Mouse (Mus musculus) kidney, adult 2 months (tissue): Measurements from ENCODE around the gene Nsmf. TPM values are rescaled to one million over a fixed set of nuclear protein-coding genes. Genes with fewer than 3 reads are reported as not detected.

Experiments
- DNase-seq: peaks from one replicate; pipeline ENCODE4 v3.0.0; 2021
- H3K27ac ChIP-seq: fragments of 200-500 bp; 2 replicates; pipeline ENCODE4 v1.5.1; 2012; ENCODE audit warnings: low read depth, low read length, control low read depth, inconsistent platforms; ENCODE audit not compliant: insufficient read depth
- H3K27me3 ChIP-seq: fragments of 200-500 bp; replicated peaks from 2 replicates; pipeline ENCODE4 v1.6.1; 2012; ENCODE audit warnings: mild to moderate bottlenecking, moderate library complexity, low read length, inconsistent platforms; ENCODE audit not compliant: control insufficient read depth, insufficient read depth
- H3K36me3 ChIP-seq: fragments of 200-500 bp; 2 replicates; pipeline ENCODE4 v1.6.1; 2012; ENCODE audit warnings: mild to moderate bottlenecking, moderate library complexity, low read length, inconsistent platforms; ENCODE audit not compliant: control insufficient read depth, insufficient read depth
- H3K4me1 ChIP-seq: fragments of 200-500 bp; 2 replicates; pipeline ENCODE4 v1.6.1; 2011; ENCODE audit warnings: low read length; ENCODE audit not compliant: control insufficient read depth, insufficient read depth
- H3K4me3 ChIP-seq: fragments of 200-500 bp; 2 replicates; pipeline ENCODE4 v1.5.1; 2011; ENCODE audit warnings: mild to moderate bottlenecking, low read depth, low read length, control low read depth; ENCODE audit not compliant: insufficient read depth
- CTCF ChIP-seq: fragments of 200-500 bp; conservative IDR thresholded peaks from 2 replicates; pipeline ENCODE4 v1.5.1; 2011; ENCODE audit warnings: low read depth, mild to moderate bottlenecking, control low read depth, low read length, moderate library complexity, mixed read lengths; ENCODE audit not compliant: insufficient read depth, insufficient read length
- POLR2A ChIP-seq: fragments of 200-500 bp; IDR thresholded peaks from one replicate; pipeline ENCODE4 v1.6.1; 2011; ENCODE audit warnings: low read depth, low read length, control low read depth
- WGBS: fragments of 180-500 bp; shearing (Covaris S2); methylation state at CpG from one replicate; pipeline ENCODE4 v1.1.7; 2018; 5-methylcytosine and 5-hydroxymethylcytosine counted together
- polyA plus RNA-seq: library from polyadenylated mRNA; depleted of rRNA; stranded (reverse); fragments of >200 nt; gene quantifications from 2 replicates; pipeline ENCODE4 v1.2.3, GENCODE M21; 2012

Nsmf gene
- polyA plus RNA-seq, 1 experiment: 77.8 TPM

GRCm38 (mm10) chr2:25050921-25051320 is 3.2 kb upstream of the Nsmf start:
- H3K27ac ChIP-seq: no peak overlapping the region
- H3K4me3 ChIP-seq: no peak overlapping the region
- H3K27me3 ChIP-seq: no peaks in the 10 kb centered on the region
- DNase-seq: no peak
- H3K36me3 ChIP-seq: no peaks in the 10 kb centered on the region
- WGBS: 92% methylated on average over 7 of the region's 7 CpGs
- TF ChIP-seq POLR2A: no peak
- TF ChIP-seq CTCF: no peak
- 0 out of 2 replicates have a peak, but pooled peaks cover 4% of the 10 kb centered on the region for H3K4me1 ChIP-seq

- WGBS: 70% methylated on average over 8 of the region's 8 CpGs
- DNase-seq: peak; percentile 30
- Histone ChIP-seq H3K36me3 (no peaks in the 10 kb centered on the region), H3K4me3 (no peak overlapping the region), H3K27ac (no peak overlapping the region), H3K4me1 (0 out of 2 replicates have a peak, but pooled peaks cover 4% of the 10 kb centered on the region), H3K27me3 (no peaks in the 10 kb centered on the region)
- no peak for TF ChIP-seq CTCF
- no peak for TF ChIP-seq POLR2A
Observed at GRCm38 (mm10) chr2:25051450-25051849, 2.7 kb upstream of the Nsmf start.

GRCm38 (mm10) chr2:25053101-25053500 is 1.1 kb upstream of the Nsmf start:
- no peak overlapping the region for H3K4me3 ChIP-seq
- H3K27me3 ChIP-seq: no peaks in the 10 kb centered on the region
- H3K4me1 ChIP-seq: 0 out of 2 replicates have a peak, but pooled peaks cover 4% of the 10 kb centered on the region
- no peaks in the 10 kb centered on the region for H3K36me3 ChIP-seq
- DNase-seq: no peak
- no peak overlapping the region for H3K27ac ChIP-seq
- no peak for TF ChIP-seq POLR2A
- 95% methylated on average over 6 of the region's 6 CpGs for WGBS

GRCm38 (mm10) chr2:25055068-25055405 is 882 bp downstream of the Nsmf start:
- 53% methylated on average over 2 of the region's 2 CpGs for WGBS
- H3K4me3 ChIP-seq: peak overlapping the region; percentile 72
- DNase-seq: peak; percentile 27
- 0 out of 2 replicates have a peak, but pooled peaks cover 4% of the 10 kb centered on the region for H3K4me1 ChIP-seq
- TF ChIP-seq POLR2A: no peak
- TF ChIP-seq CTCF: no peak
- H3K27ac ChIP-seq: no peak overlapping the region
- no peaks in the 10 kb centered on the region for H3K27me3 ChIP-seq
- H3K36me3 ChIP-seq: no peaks in the 10 kb centered on the region

- no peak overlapping the region for H3K27ac ChIP-seq
- H3K36me3 ChIP-seq: no peaks in the 10 kb centered on the region
- WGBS: 93% methylated on average over 21 of the region's 21 CpGs
- H3K4me3 ChIP-seq: no peak overlapping the region
- 0 out of 2 replicates have a peak, but pooled peaks cover 4% of the 10 kb centered on the region for H3K4me1 ChIP-seq
- no peaks in the 10 kb centered on the region for H3K27me3 ChIP-seq
- no peak for DNase-seq
- TF ChIP-seq CTCF (no peak), POLR2A (no peak)
Observed at GRCm38 (mm10) chr2:25055409-25056155, 1.4 kb downstream of the Nsmf start.

GRCm38 (mm10) chr2:25058926-25059325 is 4.8 kb downstream of the Nsmf start:
- no peak overlapping the region for H3K4me3 ChIP-seq
- no peak for DNase-seq
- 95% methylated on average over 7 of the region's 7 CpGs for WGBS
- no peaks in the 10 kb centered on the region for H3K36me3 ChIP-seq
- no peak overlapping the region for H3K27ac ChIP-seq
- no peak for TF ChIP-seq CTCF
- TF ChIP-seq POLR2A: no peak
- H3K27me3 ChIP-seq: no peaks in the 10 kb centered on the region
- H3K4me1 ChIP-seq: 0 out of 2 replicates have a peak, but pooled peaks cover 4% of the 10 kb centered on the region

- TF ChIP-seq POLR2A (no peak), CTCF (no peak)
- WGBS: 97% methylated on average over 5 of the region's 5 CpGs
- H3K27ac ChIP-seq: no peak overlapping the region
- H3K36me3 ChIP-seq: no peaks in the 10 kb centered on the region
- no peaks in the 10 kb centered on the region for H3K4me1 ChIP-seq
- no peak overlapping the region for H3K4me3 ChIP-seq
- DNase-seq: no peak
- H3K27me3 ChIP-seq: no peaks in the 10 kb centered on the region
Observed at GRCm38 (mm10) chr2:25063523-25063922, 9.4 kb downstream of the Nsmf start.
